Mouse (Mus musculus) heart, adult 11 months (tissue): ENCODE results near the gene Serpina6.

Source experiments
- DNase-seq: peaks from one replicate; pipeline ENCODE4 v3.0.0; 2022

The Serpina6 gene

DNA sequence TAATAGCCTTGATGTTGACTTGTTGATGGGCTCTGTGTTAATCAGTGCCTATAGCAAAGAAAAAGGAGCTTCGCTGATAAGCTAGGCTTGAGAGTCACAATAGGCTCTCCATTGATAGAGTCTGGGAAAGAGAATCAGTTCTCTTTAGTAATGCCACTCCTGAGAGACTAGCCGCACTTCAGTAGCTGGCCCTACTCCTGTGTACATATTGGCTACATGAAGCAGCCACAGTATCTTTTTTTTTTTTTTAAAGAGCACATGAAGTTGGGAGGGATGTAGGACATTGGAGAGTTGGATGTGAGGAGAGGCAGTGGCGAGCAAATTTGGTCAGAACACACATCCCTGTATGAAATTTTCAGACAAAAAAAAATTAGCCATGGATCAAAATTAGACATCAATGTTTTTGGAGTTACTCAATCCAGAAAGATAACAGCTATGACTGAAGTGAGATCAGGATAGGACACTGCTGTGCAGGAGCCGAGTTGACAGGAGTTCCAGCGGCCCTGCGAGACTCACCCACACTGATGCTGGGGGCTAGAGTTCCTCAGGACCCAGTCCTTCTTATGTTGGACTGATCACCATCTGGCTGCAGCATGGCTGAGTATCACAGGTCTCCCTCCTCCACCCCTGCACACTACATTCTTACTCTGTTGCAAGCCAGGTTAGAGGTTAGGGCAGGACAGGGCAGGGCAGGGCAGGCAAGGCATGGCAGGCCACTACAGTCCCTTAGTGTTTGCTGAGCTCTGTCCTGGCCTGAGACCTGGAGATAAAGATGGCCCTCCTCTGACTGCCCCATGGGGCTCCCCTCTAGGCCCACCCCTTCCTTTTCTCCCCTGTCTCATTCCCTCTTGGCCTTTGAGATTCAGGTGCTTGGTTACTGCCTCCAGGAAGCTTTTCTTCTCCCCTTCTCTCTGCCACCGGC lies 1.6 kb downstream of the Serpina6 start:
- DNase-seq, result peak; percentile 77

DNA sequence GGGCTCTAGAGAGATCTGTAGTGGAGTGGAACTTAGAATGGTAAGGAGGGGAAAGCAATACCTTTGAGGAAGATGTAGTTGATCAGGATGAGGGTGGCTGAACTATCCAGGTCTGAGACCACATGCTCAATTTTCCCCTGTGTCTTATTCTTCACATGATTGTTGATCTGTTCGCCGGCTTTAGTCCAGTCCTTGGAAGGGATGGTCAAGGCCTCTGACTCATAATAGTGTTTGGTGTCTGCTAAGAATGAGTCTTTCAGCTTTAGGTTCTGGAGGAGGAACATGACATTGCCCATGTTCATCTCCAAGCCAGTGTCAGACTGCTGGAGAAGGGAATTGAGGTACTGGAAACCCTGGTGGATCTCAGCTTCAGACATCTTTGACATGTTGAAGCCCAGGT lies 3.2 kb downstream of the Serpina6 start:
- DNase-seq, result peak; percentile 34

DNA sequence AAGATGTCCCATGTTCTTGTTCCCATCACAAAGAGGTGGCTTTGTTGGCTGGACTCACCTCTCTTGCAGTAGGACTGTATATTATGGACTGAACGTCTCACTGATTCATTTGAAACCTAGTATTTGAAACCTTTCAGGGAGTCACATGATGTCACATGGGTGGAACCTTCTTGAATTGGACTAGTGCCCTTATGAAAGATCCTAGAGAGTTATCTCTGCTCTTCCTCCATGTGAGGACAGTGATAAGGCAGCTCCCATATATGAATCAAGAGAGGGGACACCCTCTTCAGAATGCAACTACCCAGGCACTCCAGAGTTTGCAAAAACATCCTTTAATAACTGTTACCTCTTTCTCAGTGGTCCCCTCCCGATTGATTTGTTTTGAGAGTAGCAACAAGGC lies 10.7 kb downstream of the Serpina6 start:
- no peak for DNase-seq

DNA sequence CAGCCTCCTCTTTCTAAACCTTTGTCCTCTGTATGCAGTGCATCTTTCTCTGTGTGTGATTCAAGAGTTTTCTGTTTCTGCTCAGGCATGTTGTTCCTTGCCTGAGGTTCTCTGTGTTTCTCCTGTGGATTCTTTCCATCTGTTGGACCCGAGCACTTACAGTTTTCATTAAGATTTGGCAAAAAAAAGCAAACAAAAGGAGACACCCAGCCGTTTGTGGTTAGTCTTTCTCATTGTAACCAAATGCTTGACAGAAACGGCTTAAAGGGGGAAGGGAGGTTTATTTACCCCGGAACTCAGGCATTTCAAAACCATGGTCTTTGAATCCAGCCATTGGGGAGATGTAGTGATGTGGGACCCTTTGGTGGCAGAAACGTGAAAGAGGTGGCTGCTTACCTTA lies 12.4 kb downstream of the Serpina6 start:
- no peak for DNase-seq

GRCm38 (mm10) chr12:103643818-103644217 lies 13.2 kb downstream of the Serpina6 start:
- DNase-seq, result no peak

- DNase-seq, result no peak
These were observed 13.7 kb downstream of the Serpina6 start for GRCm38 (mm10) chr12:103643336-103643735.

DNA sequence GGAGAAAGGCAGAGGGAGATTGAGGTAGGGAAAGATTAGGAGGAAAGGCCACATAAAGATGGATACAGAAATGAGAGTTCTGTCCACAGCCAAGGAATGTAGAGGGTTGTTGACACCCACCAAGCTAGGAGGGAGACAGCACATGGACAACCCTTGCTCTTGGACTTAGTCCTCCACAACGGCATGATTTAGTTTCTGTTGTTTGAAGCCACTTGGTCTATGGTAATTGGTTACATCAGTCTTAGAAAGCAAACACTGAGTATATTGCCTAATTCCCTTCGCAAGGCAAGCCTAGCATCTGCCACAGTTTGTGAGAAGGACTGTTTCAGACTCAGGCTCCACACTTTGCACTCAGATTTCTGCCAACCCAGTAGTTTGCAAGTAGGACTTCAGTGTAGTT lies 21.2 kb downstream of the Serpina6 start:
- DNase-seq, result no peak

DNA sequence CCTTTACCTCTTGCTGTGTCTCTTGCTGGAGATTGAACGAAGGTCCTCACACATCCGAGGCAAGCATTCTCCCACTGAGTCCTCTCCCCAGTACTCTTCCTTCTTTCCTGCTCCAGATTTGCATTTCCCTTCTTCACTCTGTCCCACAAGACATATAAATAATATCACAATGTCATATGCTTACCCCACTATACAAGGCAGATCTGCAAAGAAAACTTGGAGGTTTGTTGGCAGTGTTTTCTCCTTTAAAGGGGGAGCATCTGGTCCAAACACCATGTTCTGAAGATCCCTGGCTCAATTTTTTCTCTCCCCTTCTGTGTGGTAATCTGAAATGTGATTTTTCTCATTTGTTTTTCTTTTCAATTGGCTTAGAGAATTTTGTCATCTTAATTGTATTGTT lies 22.6 kb downstream of the Serpina6 start:
- no peak for DNase-seq

DNA sequence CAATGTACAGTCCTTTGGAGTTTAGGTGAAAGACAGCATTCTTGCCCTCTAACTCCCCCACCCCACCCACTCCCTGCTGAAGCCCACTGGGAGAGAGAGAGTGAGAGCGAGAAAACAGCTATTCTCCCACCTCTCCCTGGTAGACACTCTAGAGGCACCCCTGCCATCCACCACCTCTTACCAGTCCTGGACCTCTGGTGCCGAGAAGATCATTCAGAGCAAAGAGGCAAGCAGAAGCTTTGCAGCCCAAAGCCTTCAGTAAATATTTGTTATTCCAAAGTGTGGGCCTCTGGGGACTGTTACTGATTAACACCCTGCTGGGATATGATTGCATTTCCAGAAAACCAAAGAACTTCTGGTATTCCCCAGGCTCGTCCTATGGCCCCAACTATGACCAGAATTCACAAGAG lies 25.8 kb downstream of the Serpina6 start, which contains the start of gene Serpina10:
Serpina10 (minus strand) TSS at position 242 of the 410 bp plus-strand sequence.
- DNase-seq, result no peak

- peak; percentile 63 for DNase-seq
These were observed 40.2 kb downstream of the Serpina6 start for GRCm38 (mm10) chr12:103616860-103617261.

DNA sequence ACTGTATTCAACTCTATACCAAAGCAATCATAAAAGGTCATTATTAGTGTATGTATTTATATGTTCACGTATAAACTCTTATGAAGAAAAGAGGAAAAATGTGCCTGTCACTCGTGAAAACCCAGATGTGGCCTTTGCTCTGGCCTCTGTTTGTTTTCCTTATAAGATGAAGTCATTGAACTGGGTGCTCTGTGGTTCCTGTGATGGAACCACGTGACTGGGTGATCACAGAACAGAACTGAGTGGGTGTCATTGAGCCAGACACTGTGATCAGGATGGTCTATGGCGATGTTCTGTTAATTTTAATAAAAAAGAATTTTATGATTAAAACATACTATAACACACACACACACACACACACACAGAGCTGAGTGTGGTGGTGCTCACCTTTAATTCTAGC lies 41.3 kb downstream of the Serpina6 start:
- no peak for DNase-seq

DNA sequence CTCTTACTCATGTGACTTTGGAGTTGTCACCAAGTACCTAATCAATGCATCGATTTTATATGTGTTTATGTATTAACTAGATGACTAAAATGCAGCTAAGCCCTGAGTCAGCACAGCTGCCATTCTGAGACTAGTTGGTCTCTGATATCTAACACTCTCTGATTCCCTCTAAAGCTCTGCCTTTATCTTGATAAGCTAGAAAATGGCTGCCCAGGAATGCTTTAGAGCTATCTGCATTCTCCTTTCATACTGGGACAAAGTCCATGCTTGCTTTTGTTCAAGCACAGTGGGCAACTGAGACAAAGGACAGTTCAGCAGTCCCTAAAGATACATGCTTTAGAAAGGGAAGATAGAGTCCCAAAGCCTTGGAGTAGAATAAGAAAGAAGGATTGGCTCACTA lies 41.9 kb downstream of the Serpina6 start:
- no peak for DNase-seq

DNA sequence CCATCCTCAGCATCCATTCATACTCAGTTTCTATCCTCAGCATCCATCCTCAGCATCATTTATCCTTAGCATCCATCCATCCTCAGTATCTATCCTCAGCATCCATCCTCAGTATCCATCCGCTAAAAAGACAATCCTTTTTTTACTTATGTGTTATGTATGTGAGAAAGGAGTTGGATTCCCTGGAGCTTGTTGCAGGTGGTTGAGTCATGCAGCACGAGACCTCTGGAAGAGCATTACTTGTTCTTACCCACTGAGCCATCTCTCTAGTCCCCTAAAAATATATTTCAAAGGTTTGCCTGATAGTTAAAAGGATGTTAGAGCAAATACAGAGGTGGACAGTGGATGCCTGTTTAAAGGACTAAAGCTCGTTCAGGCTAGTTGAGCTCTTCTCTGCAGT lies 55.2 kb downstream of the Serpina6 start:
- no peak for DNase-seq

GRCm38 (mm10) chr12:103600364-103600763 lies 56.6 kb downstream of the Serpina6 start:
- no peak for DNase-seq

DNA sequence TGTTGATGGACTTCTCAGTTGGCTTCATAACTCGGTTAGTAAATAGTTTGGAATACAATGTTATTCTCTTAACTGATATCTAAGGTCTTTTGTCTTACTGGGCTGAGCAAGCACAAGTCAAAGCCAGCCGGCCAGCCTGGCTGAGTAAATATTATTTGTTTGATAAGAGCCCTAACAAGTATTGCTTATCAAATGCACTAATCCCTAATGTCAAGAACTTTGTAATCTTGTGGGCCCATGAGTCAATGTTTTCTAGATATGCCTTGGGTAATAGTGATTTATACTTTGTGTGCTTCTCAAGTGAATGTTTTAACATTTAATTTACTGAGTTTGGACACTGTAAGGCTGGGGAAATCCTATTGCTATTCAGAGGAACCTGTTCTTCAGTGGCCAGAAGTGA lies 58.6 kb downstream of the Serpina6 start:
- DNase-seq, result no peak
